Mouse (Mus musculus) CH12.LX (cell line): Measurements from ENCODE around the gene Tgm2. TPM values are rescaled to one million over a fixed set of nuclear protein-coding genes. Genes with fewer than 3 reads are reported as not detected.

Experiments used
- DNase-seq: peaks from one replicate; pipeline ENCODE4 v3.0.0-alpha.2; 2013; ENCODE audit errors: extremely low read depth
- H3K27ac ChIP-seq: 2 replicates; pipeline ENCODE4 v1.5.1; 2012; ENCODE audit warnings: low read depth, mild to moderate bottlenecking, control low read depth, moderate library complexity; ENCODE audit not compliant: insufficient read depth
- H3K27me3 ChIP-seq: replicated peaks from 2 replicates; pipeline ENCODE3; 2012; ENCODE audit warnings: inconsistent platforms
- H3K36me3 ChIP-seq, 2 experiments: replicated peaks in 1 of 2; 2 replicates each; pipeline versions ENCODE3 to v1.6.1; 2012; ENCODE audit warnings: inconsistent platforms in 1 of 2, low read length in 1 of 2, mild to moderate bottlenecking in 1 of 2, mixed read lengths in 1 of 2, moderate library complexity in 1 of 2; ENCODE audit not compliant: control insufficient read depth in 1 of 2, insufficient read depth in 1 of 2
- H3K4me1 ChIP-seq, 2 experiments: 2 replicates each; pipeline ENCODE4 v1.6.1; 2012; ENCODE audit warnings: inconsistent platforms in 1 of 2, moderate library complexity in 1 of 2; ENCODE audit not compliant: insufficient read depth in 2 of 2, control insufficient read depth in 1 of 2
- H3K4me2 ChIP-seq: 2 replicates; pipeline ENCODE4 v1.6.1; 2012; ENCODE audit warnings: low read depth, mild to moderate bottlenecking, control low read depth; ENCODE audit not compliant: poor library complexity, insufficient read depth, severe bottlenecking
- H3K4me3 ChIP-seq, 3 experiments: fragments of 150-350 bp in 1 of 3; sonication (generic) in 1 of 3; replicated peaks in 1 of 3; 2 replicates each; pipeline versions ENCODE3 to v1.5.1; 2011 to 2012; ENCODE audit warnings: low read depth in 2 of 3, low read length in 2 of 3, mild to moderate bottlenecking in 2 of 3, moderate library complexity in 2 of 3, control low read depth in 1 of 3, improper control_type of control experiment in 1 of 3, inconsistent platforms in 1 of 3, mixed read lengths in 1 of 3; ENCODE audit not compliant: poor library complexity in 1 of 3
- H3K79me2 ChIP-seq: replicated peaks from 2 replicates; pipeline ENCODE4 v1.6.1; 2012; ENCODE audit warnings: mild to moderate bottlenecking, moderate library complexity; ENCODE audit not compliant: control insufficient read depth, poor library complexity, insufficient read depth, severe bottlenecking; ENCODE audit errors: extremely low read depth
- H3K9ac ChIP-seq: 2 replicates; pipeline ENCODE4 v1.6.1; 2012; ENCODE audit warnings: low read depth, mild to moderate bottlenecking, control low read depth, moderate library complexity; ENCODE audit not compliant: insufficient read depth
- H3K9me3 ChIP-seq: replicated peaks from 2 replicates; pipeline ENCODE3; 2012; ENCODE audit warnings: low read length, inconsistent platforms, mixed read lengths
- BHLHE40 ChIP-seq: IDR thresholded peaks from 2 replicates; pipeline ENCODE4 v1.6.1; 2011; ENCODE audit warnings: mild to moderate bottlenecking, low read depth, low read length, improper control_type of control experiment
- CHD2 ChIP-seq: IDR thresholded peaks from 2 replicates; pipeline ENCODE4 v1.6.1; 2011; ENCODE audit warnings: low read length, improper control_type of control experiment
- CTCF ChIP-seq, 2 experiments: IDR thresholded peaks in 1 of 2; conservative IDR thresholded peaks in 1 of 2; 2 replicates each; pipeline ENCODE4 v1.5.1; 2011 to 2012; ENCODE audit warnings: low read depth in 2 of 2, low read length in 2 of 2, improper control_type of control experiment in 1 of 2, inconsistent platforms in 1 of 2, mild to moderate bottlenecking in 1 of 2, moderate library complexity in 1 of 2
- E2F4 ChIP-seq: IDR thresholded peaks from 2 replicates; pipeline ENCODE4 v1.6.1; 2011; ENCODE audit warnings: low read depth, low read length, improper control_type of control experiment; ENCODE audit not compliant: insufficient replicate concordance
- ELF1 ChIP-seq: IDR thresholded peaks from 2 replicates; pipeline ENCODE4 v1.6.1; 2014; ENCODE audit warnings: low read depth, mild to moderate bottlenecking, inconsistent platforms, low read length, improper control_type of control experiment
- EP300 ChIP-seq: IDR thresholded peaks from 2 replicates; pipeline ENCODE4 v1.6.1; 2011; ENCODE audit warnings: low read length, improper control_type of control experiment
- GABPA ChIP-seq: IDR thresholded peaks from 2 replicates; pipeline ENCODE4 v1.6.1; 2012; ENCODE audit warnings: low read depth, low read length, improper control_type of control experiment, inconsistent platforms; ENCODE audit not compliant: insufficient replicate concordance
- HCFC1 ChIP-seq: IDR thresholded peaks from 2 replicates; pipeline ENCODE4 v1.6.1; 2012; ENCODE audit warnings: low read depth, mild to moderate bottlenecking, inconsistent platforms, low read length, improper control_type of control experiment
- KAT2A ChIP-seq: IDR thresholded peaks from 2 replicates; pipeline ENCODE4 v1.6.1; 2012; ENCODE audit warnings: low read length, improper control_type of control experiment, inconsistent platforms; ENCODE audit not compliant: insufficient replicate concordance
- MAZ ChIP-seq: IDR thresholded peaks from 2 replicates; pipeline ENCODE4 v1.6.1; 2012; ENCODE audit warnings: low read depth, mild to moderate bottlenecking, inconsistent platforms, low read length, improper control_type of control experiment, moderate library complexity
- MXI1 ChIP-seq: IDR thresholded peaks from 2 replicates; pipeline ENCODE4 v1.6.1; 2011; ENCODE audit warnings: mild to moderate bottlenecking, low read depth, low read length, improper control_type of control experiment
- MYC ChIP-seq: IDR thresholded peaks from 2 replicates; pipeline ENCODE4 v1.6.1; 2011; ENCODE audit warnings: low read depth, mild to moderate bottlenecking, improper control_type of control experiment, low read length
- POLR2A ChIP-seq: IDR thresholded peaks from 2 replicates; pipeline ENCODE4 v1.6.1; 2011; ENCODE audit warnings: low read depth, mild to moderate bottlenecking, improper control_type of control experiment, low read length
- RAD21 ChIP-seq: IDR thresholded peaks from 2 replicates; pipeline ENCODE4 v1.6.1; 2011; ENCODE audit warnings: low read depth, mild to moderate bottlenecking, low read length, improper control_type of control experiment, moderate library complexity
- SMC3 ChIP-seq: IDR thresholded peaks from 2 replicates; pipeline ENCODE4 v1.6.1; 2011; ENCODE audit warnings: low read depth, low read length, improper control_type of control experiment
- TBP ChIP-seq: conservative IDR thresholded peaks from 2 replicates; pipeline ENCODE4 v1.6.1; 2011; ENCODE audit warnings: low read depth, low read length, improper control_type of control experiment
- USF2 ChIP-seq: conservative IDR thresholded peaks from 2 replicates; pipeline ENCODE4 v1.6.1; 2011; ENCODE audit warnings: low read depth, low read length, improper control_type of control experiment
- ZKSCAN1 ChIP-seq: IDR thresholded peaks from 2 replicates; pipeline ENCODE4 v1.6.1; 2012; ENCODE audit warnings: low read depth, inconsistent platforms, low read length, improper control_type of control experiment, borderline replicate concordance
- dilution Hi-C: fragments of 300-500 bp; cut with MboI; formaldehyde crosslinking; loops from 2 replicates; pipeline ENCODE4 v1.14.3; 2020; ENCODE audit warnings: low sequenced_read_pairs; ENCODE audit not compliant: extremely low pct_unique_long_range_greater_than_20kb, extremely low pct_ligation_motif_present
- in situ Hi-C: fragments of 300-500 bp; cut with MboI; formaldehyde crosslinking; loops from 3 replicates; pipeline ENCODE4 v1.14.3; 2019; ENCODE audit warnings: low sequenced_read_pairs, low pct_ligation_motif_present, low pct_unique_long_range_greater_than_20kb, mixed read lengths
- polyA plus RNA-seq: library from polyadenylated mRNA; unstranded; fragments of >175 nt; gene quantifications from 2 replicates; pipeline ENCODE4 v1.2.1, GENCODE M21; 2012; ENCODE audit warnings: low read depth; ENCODE audit not compliant: insufficient read length
- total RNA-seq, 2 experiments: library from RNA; depleted of rRNA; stranded (reverse); fragments of 300-350 nt in 1 of 2; fragments of >200 nt in 1 of 2; gene quantifications; 2 replicates each; pipeline ENCODE4 v1.2.3; 2012 to 2014

Tgm2 gene
- total and polyA plus RNA-seq, 3 experiments: 0.08 to 0.50 (median 0.21) TPM

DNA sequence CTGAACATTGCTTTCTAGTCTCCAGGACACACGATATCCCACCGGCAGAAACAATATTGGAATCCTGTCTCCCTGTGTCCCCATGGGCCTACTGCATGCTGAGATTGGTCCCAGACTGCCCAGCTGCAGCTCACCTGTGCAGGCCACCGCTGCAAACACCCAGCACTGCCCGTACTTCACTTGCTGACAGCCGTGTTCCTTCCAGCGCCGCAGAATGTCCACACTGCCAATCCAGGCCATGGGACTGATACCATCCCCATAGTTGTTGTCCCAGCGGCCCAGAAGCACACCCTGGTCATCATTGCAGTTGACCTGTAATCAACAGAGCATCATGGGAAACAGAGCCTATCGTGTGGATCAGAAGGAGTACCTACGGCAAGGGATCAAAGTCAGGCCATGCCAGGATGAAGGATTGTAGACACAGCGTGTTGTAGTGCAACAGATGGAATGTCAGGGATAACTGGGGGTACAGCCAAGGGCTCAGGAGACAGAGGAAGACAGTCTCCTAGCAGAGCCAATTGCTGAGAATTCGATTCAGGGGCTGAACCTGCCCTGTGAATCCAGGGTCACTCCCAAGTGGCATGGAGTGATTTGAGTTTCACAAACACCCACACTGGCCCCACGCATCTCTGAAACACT lies 14.9 kb downstream of the Tgm2 start:
- H3K27ac ChIP-seq: no peak overlapping the region
- H3K4me1 ChIP-seq: peaks cover 0 to 5% of the 10 kb centered on the region in 2 experiments; a peak in 2 of 4 replicates
- no peaks in the 10 kb centered on the region for H3K79me2 ChIP-seq
- no peaks in the 10 kb centered on the region for H3K9me3 ChIP-seq
- no peak for DNase-seq
- H3K4me2 ChIP-seq: no peak overlapping the region
- H3K36me3 ChIP-seq: no peaks in the 10 kb centered on the region
- H3K27me3 ChIP-seq: peaks cover 79% of the 10 kb centered on the region
- no peak for TF ChIP-seq ELF1
- no peak for TF ChIP-seq USF2
- no peak for TF ChIP-seq MAZ
- no peak for TF ChIP-seq HCFC1
- no peak for TF ChIP-seq MXI1
- no peak for TF ChIP-seq CHD2
- TF ChIP-seq EP300: no peak
- TF ChIP-seq MYC: no peak
- dilution Hi-C loops: no loop called here
- H3K9ac ChIP-seq: no peak overlapping the region
- no peak overlapping the region for H3K4me3 ChIP-seq
- in situ Hi-C loops: no loop called here

DNA sequence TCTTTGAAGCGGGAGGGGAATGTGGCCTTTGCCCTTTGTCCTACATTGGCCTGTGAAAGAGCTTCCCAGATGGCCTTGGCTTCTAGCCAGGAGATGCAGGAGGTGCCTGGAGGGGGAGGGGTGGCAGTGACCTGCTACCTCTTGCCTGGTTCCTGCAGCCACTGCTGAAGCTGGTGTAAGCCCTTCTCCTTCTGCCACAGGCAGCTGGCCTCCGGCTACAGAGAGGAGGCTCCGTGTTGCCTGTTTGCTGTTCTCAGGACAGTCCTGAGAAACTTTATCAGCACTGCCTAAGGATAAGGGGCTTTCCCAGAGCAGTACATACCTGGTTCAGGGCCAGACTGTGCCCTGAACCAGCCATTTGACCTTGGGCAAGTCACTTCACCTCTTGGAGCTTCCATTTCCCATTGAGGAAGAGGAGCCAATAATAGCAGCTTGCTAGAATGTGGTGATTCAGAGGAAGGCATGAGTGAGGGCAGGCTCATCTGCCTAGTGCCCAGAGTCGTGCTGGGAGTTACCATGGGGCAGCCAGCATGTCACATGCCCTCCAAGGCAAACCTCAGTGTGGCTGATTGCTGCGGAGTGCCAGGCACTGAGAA lies 15.7 kb downstream of the Tgm2 start:
- TF ChIP-seq POLR2A (no peak), E2F4 (no peak), SMC3 (no peak), TBP (no peak), RAD21 (no peak), MYC (no peak), ZKSCAN1 (no peak), BHLHE40 (no peak), CTCF (conservative IDR thresholded peaks at IDR 0.05 in 1 of 2, IDR thresholded peaks at IDR 0.05 in 1 of 2; ENCODE audit: low read depth in 2 of 2, low read length in 2 of 2) (no peak), GABPA (no peak), ELF1 (no peak), KAT2A (no peak)
- H3K4me3 ChIP-seq: no peak overlapping the region
- in situ Hi-C loops: no loop called here
- H3K27me3 ChIP-seq: peaks cover 79% of the 10 kb centered on the region
- no peak for DNase-seq
- no peak overlapping the region for H3K27ac ChIP-seq
- no peak overlapping the region for H3K4me2 ChIP-seq
- peaks cover 6% of the 10 kb centered on the region for H3K9me3 ChIP-seq
- dilution Hi-C loops: no loop called here
- H3K9ac ChIP-seq: no peak overlapping the region
- H3K4me1 ChIP-seq: no peaks in the 10 kb centered on the region
- H3K79me2 ChIP-seq: no peaks in the 10 kb centered on the region
- no peaks in the 10 kb centered on the region for H3K36me3 ChIP-seq
